ENCODE assay signal across 8 mouse cellular contexts in genomic region chr13:9277621-9277960, GRCm38 (mm10). TPM values are rescaled to one million over a fixed set of nuclear protein-coding genes. Genes with fewer than 3 reads are reported as not detected.
DNase-seq lines count a peak whose midpoint lies in the region; ATAC-seq and TF ChIP-seq lines count a peak whose summit lies in the region.

No protein-coding gene starts in this region.

- peak overlapping the region; percentile 82; the same call in 1 of the 2 replicates for H3K27ac ChIP-seq in cerebellum, adult 2 months (ENCODE audit: insufficient read depth, low read length)
- no peak overlapping the region for H3K27ac ChIP-seq in kidney, postnatal 0 days
- H3K27ac ChIP-seq in midbrain, embryonic 13.5 days, result peak overlapping the region; percentile 99

- H3K27me3 ChIP-seq in cerebellum, adult 2 months (ENCODE audit: control insufficient read depth, insufficient read depth, low read length), result no peaks in the 10 kb centered on the region
- no peaks in the 10 kb centered on the region for H3K27me3 ChIP-seq in kidney, postnatal 0 days (ENCODE audit: insufficient read depth, low read length)
- H3K27me3 ChIP-seq in midbrain, embryonic 13.5 days, result no peaks in the 10 kb centered on the region

- no peak; the same call in 1 of the 2 replicates for TF ChIP-seq POLR2A in cerebellum, adult 2 months (IDR thresholded peaks at IDR 0.05; ENCODE audit: borderline replicate concordance, insufficient read depth, low read length)

- H3K9me3 ChIP-seq in kidney, postnatal 0 days (replicated peaks; ENCODE audit: low read length), result no peaks in the 10 kb centered on the region
- no peaks in the 10 kb centered on the region for H3K9me3 ChIP-seq in midbrain, embryonic 13.5 days

- under 1% methylated on average over 15 of the region's 15 CpGs for WGBS in cerebellum, adult 2 months
- 1% methylated on average over 15 of the region's 15 CpGs for WGBS in kidney, postnatal 0 days
- under 1% methylated on average over 15 of the region's 15 CpGs for WGBS in midbrain, embryonic 13.5 days

- peak; percentile 11 for ATAC-seq in frontal cortex, adult (ENCODE audit: low TSS enrichment)
- no peak for ATAC-seq in kidney, postnatal 0 days (replicated peaks; ENCODE audit: low FRiP score, low read depth)
- ATAC-seq in midbrain, embryonic 13.5 days, result no peak

- no peak for DNase-seq in frontal cortex, postnatal 14 days (ENCODE audit: low spot score in 2 of 2)
- peak; percentile 50 for DNase-seq in 3134 (ENCODE audit: extremely low read depth, insufficient read length, low spot score)
- DNase-seq in cerebellum, adult 2 months, result peak in 1 of 2 experiments; percentile 52
- DNase-seq in heart, adult 8-10 months (ENCODE audit: low spot score), result peak; percentile 20
- peak; percentile 43 for DNase-seq in kidney, postnatal 0 days (ENCODE audit: low spot score)
- DNase-seq in c-Kit-positive CD71-positive TER-119-positive erythroid progenitor cells, embryonic 14.5 days (ENCODE audit: low spot score), result no peak

- H3K4me1 ChIP-seq in cerebellum, adult 2 months (ENCODE audit: control insufficient read depth, insufficient read depth, low read length), result peaks cover 5% of the 10 kb centered on the region; the same call in 1 of the 2 replicates
- peaks cover 5% of the 10 kb centered on the region; the same call in 1 of the 2 replicates for H3K4me1 ChIP-seq in kidney, postnatal 0 days (replicated peaks; ENCODE audit: insufficient read depth, low read length)
- peaks cover 37% of the 10 kb centered on the region for H3K4me1 ChIP-seq in midbrain, embryonic 13.5 days (replicated peaks)

- peak overlapping the region; percentile 95 for H3K9ac ChIP-seq in kidney, postnatal 0 days (ENCODE audit: low read depth, low read length)
- H3K9ac ChIP-seq in midbrain, embryonic 13.5 days (replicated peaks), result peak overlapping the region; percentile 97

- no peak for TF ChIP-seq CTCF in cerebellum, adult 2 months (IDR thresholded peaks at IDR 0.05; ENCODE audit: borderline replicate concordance, insufficient read depth, low read depth, low read length)
- TF ChIP-seq CTCF in kidney, postnatal 0 days (IDR thresholded peaks at IDR 0.05; ENCODE audit: low read depth), result no peak

- no peaks in the 10 kb centered on the region for H3K36me3 ChIP-seq in kidney, postnatal 0 days (ENCODE audit: insufficient read depth, low read length)
- H3K36me3 ChIP-seq in midbrain, embryonic 13.5 days, result no peaks in the 10 kb centered on the region

- peak overlapping the region; percentile 83 for H3K4me2 ChIP-seq in kidney, postnatal 0 days (ENCODE audit: low read length)
- peak overlapping the region; percentile 80 for H3K4me2 ChIP-seq in midbrain, embryonic 13.5 days (replicated peaks)

- H3K4me3 ChIP-seq in cerebellum, adult 2 months (replicated peaks; ENCODE audit: insufficient read depth, low read depth, low read length), result peak overlapping the region; percentile 86
- peak overlapping the region; percentile 96 for H3K4me3 ChIP-seq in kidney, postnatal 0 days (replicated peaks; ENCODE audit: low read depth, low read length)
- peak overlapping the region; percentile 92 for H3K4me3 ChIP-seq in midbrain, embryonic 13.5 days (replicated peaks)

RNA-seq across cellular contexts. Expression of gene Dip2c, which starts 1.3 kb away (rescaled TPM):
- 22.8 and 23.1 TPM in 2 replicates for polyA plus RNA-seq in cerebellum, adult 2 months (2012; rRNA removed)
- total RNA-seq in heart, adult 8-10 months (2022), result 10 to 100 TPM; 38.1 to 45.2 (median 41.7) TPM
- polyA plus RNA-seq in kidney, postnatal 0 days (2015; fragmentation: Nextera tagmentation; extraction: Ambion mirVana), result 3.8 TPM in 2 replicates
- 9.5 and 10.3 TPM in 2 replicates for polyA plus RNA-seq in midbrain, embryonic 13.5 days (2015; fragmentation: Nextera tagmentation; extraction: Ambion mirVana)

Comparison
In these comparisons a context has a peak if more than half of its experiments do, and no peak if none do; other contexts are left out.
1. DNase-seq: peak in 3134 (single experiment), heart, adult 8-10 months (single experiment) and kidney, postnatal 0 days (single experiment); none in frontal cortex, postnatal 14 days (0 of 2) and c-Kit-positive CD71-positive TER-119-positive erythroid progenitor cells, embryonic 14.5 days (single experiment).
2. Peak in every context shown above with its lines, with median percentiles within 50 percentile points of each other: H3K4me3 ChIP-seq.